Mouse (Mus musculus): ENCODE results near the gene Rgcc. TPM values are rescaled to one million over a fixed set of nuclear protein-coding genes. Genes with fewer than 3 reads are reported as not detected.

Rgcc gene
- polyA plus RNA-seq, 1 experiment from 2014 or later: 19.9 TPM

DNA sequence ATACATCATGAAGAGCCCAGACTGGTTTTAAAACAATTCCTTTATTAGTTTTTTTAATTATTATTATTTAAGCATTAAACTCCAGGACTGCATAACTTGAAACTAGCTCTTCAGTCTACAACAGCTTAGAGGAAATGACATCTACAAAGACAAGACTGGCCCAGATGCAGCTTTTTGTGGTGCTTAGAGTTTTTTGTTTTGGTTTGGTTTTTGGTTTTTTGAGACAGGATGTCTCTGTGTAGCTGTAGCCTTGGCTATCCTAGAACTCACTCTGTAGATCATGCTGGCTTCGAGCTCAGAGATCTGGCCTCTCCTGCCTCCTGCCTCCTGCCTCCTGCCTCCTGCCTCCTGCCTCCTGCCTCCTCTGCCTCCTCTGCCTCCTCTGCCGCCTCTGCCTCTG, 45.7 kb downstream of the Rgcc start:
- ATAC-seq (ENCODE audit: low FRiP score, low TSS enrichment) (no peak), DNase-seq (no peak)
- Histone ChIP-seq H3K4me2 (ENCODE audit: low read length) (no peak overlapping the region), H3K36me3 (ENCODE audit: control insufficient read depth, insufficient read depth, low read length) (no peaks in the 10 kb centered on the region), H3K27me3 (ENCODE audit: control insufficient read depth, insufficient read depth, low read length) (no peaks in the 10 kb centered on the region), H3K9me3 (ENCODE audit: control insufficient read depth, low read length) (no peaks in the 10 kb centered on the region), H3K4me1 (ENCODE audit: control insufficient read depth, insufficient read depth, low read length) (no peaks in the 10 kb centered on the region), H3K9ac (replicated peaks; ENCODE audit: low read length) (no peak overlapping the region), H3K4me3 (replicated peaks; ENCODE audit: low read depth, low read length) (no peak overlapping the region), H3K27ac (replicated peaks; ENCODE audit: low read depth, low read length) (no peak overlapping the region)
- WGBS: 91% methylated on average over 2 of the region's 2 CpGs

DNA sequence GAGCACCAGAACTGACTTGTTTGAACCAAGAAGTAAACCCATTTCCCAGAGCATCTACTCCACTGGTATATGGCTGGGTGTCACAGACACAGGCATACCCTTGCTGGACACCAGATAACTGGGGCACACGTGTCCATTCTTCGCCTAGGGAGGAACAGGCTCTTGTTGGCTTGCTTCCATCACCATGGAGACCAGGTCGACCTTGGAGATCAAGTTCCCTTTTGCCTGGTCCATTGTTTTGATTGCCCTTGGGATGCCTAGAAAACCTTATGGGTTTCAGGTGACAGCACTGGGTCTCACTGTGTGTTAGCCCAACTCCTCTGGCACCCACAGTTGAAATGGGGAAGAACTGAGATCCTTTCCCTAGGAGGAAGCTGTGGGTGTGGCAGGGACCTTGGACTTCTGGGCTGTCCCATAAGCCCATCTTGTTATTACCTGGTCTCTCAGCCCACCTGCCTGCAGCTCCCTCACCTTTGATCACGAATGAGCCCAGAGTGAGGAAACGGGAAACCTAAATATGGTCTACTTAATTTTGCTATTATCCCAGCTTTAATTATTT, 49.6 kb downstream of the Rgcc start:
- no peaks in the 10 kb centered on the region for H3K27me3 ChIP-seq (ENCODE audit: control insufficient read depth, insufficient read depth, low read length)
- DNase-seq (no peak), ATAC-seq (ENCODE audit: low FRiP score, low TSS enrichment) (no peak)
- H3K27ac ChIP-seq (replicated peaks; ENCODE audit: low read depth, low read length): no peak overlapping the region
- H3K36me3 ChIP-seq (ENCODE audit: control insufficient read depth, insufficient read depth, low read length): no peaks in the 10 kb centered on the region
- H3K4me1 ChIP-seq (ENCODE audit: control insufficient read depth, insufficient read depth, low read length): no peaks in the 10 kb centered on the region
- no peak overlapping the region for H3K4me2 ChIP-seq (ENCODE audit: low read length)
- H3K9me3 ChIP-seq (ENCODE audit: control insufficient read depth, low read length): no peaks in the 10 kb centered on the region
- 74% methylated on average over 5 of the region's 5 CpGs for WGBS
- H3K9ac ChIP-seq (replicated peaks; ENCODE audit: low read length): no peak overlapping the region
- no peak overlapping the region for H3K4me3 ChIP-seq (replicated peaks; ENCODE audit: low read depth, low read length)

DNA sequence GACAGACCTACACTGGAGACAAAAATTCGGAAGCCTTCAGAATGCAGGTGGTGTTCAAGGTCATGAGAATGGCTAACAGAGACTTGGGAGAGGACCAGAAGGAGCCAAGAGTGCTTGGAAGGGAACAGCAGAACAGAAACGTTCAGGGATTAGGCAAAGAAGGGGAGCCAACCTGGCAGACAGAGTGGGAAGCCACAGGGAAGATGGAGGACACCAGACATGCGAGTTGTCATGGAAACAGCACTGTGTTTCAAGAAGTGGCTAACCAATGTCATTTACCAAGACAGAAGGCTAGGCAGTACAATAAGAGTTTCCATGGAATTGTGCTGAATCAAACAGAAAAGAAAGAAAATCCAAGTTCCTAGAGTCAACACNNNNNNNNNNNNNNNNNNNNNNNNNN, 56.9 kb downstream of the Rgcc start:
- H3K4me1 ChIP-seq (ENCODE audit: control insufficient read depth, insufficient read depth, low read length): no peaks in the 10 kb centered on the region
- 0 out of 2 replicates have a peak overlapping the region, but pooled peaks have one; percentile 21 for H3K27ac ChIP-seq (replicated peaks; ENCODE audit: low read depth, low read length)
- H3K9ac ChIP-seq (replicated peaks; ENCODE audit: low read length): no peak overlapping the region
- no peaks in the 10 kb centered on the region for H3K9me3 ChIP-seq (ENCODE audit: control insufficient read depth, low read length)
- H3K4me2 ChIP-seq (ENCODE audit: low read length): no peak overlapping the region
- DNase-seq (peak; percentile 63), ATAC-seq (ENCODE audit: low FRiP score, low TSS enrichment) (no peak)
- H3K27me3 ChIP-seq (ENCODE audit: control insufficient read depth, insufficient read depth, low read length): no peaks in the 10 kb centered on the region
- no peaks in the 10 kb centered on the region for H3K36me3 ChIP-seq (ENCODE audit: control insufficient read depth, insufficient read depth, low read length)
- 56% methylated on average over 3 of the region's 3 CpGs for WGBS
- no peak overlapping the region for H3K4me3 ChIP-seq (replicated peaks; ENCODE audit: low read depth, low read length)

DNA sequence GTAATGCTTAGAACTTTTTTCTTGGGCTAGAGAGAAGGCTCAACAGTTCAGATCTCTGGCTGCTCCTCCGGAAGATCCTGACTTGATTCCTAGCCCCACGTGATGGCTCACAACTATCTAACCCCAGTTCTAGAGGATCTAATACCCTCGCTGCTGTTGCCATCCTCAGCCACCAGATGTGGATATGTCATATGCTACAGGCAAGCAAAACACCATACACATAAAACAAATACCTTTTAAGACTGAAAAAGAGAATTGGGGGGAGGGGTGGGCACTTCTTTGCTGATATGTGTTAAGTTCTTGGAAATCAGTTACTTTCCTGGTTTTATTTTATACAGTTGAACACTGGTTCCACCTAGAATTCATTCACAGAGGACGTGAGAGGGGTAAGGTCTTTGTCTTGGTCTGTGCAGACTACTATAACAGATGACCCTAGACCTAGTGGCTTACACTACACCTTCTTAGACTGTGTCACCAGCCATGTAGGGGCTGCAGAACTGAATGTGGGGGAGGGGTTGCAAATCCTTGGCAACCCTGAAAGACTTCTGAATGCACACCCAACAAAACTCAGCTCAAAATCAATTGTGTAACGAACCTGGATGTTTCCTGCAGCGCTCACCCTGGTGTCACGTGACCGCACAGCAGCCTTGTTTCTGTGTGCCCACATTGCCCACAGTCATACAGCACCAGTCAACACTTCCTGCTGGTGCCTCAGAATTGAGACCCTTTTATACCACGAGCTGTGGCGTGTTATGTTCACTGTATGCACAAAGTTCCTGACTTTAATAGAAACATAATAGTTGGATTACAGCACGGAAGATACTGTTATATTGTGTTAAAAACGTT, 58.2 kb downstream of the Rgcc start:
- Histone ChIP-seq H3K27me3 (ENCODE audit: control insufficient read depth, insufficient read depth, low read length) (no peaks in the 10 kb centered on the region), H3K4me1 (ENCODE audit: control insufficient read depth, insufficient read depth, low read length) (no peaks in the 10 kb centered on the region), H3K4me3 (replicated peaks; ENCODE audit: low read depth, low read length) (no peak overlapping the region), H3K27ac (replicated peaks; ENCODE audit: low read depth, low read length) (no peak overlapping the region), H3K9me3 (ENCODE audit: control insufficient read depth, low read length) (no peaks in the 10 kb centered on the region), H3K36me3 (ENCODE audit: control insufficient read depth, insufficient read depth, low read length) (no peaks in the 10 kb centered on the region), H3K4me2 (ENCODE audit: low read length) (no peak overlapping the region), H3K9ac (replicated peaks; ENCODE audit: low read length) (no peak overlapping the region)
- DNase-seq (no peak), ATAC-seq (ENCODE audit: low FRiP score, low TSS enrichment) (no peak)
- 79% methylated on average over 12 of the region's 12 CpGs for WGBS

DNA sequence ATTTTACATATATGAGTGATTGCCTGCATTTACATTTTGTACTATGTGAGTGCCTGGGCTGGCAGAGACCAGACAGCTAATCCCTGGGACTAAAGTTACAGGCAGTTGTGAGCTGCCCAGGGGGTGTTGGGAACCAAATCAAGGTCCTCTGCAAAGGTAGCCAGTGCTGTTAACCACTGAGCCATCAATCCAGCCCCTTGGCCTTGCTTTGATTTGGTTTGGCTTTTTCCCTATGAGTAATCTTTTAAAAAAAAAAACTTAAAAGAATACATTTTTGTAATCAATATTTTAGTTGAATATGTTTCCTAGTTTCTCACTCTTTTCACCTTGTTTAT, 59.1 kb downstream of the Rgcc start:
- H3K4me1 ChIP-seq (ENCODE audit: control insufficient read depth, insufficient read depth, low read length): no peaks in the 10 kb centered on the region
- no peaks in the 10 kb centered on the region for H3K9me3 ChIP-seq (ENCODE audit: control insufficient read depth, low read length)
- H3K27ac ChIP-seq (replicated peaks; ENCODE audit: low read depth, low read length): no peak overlapping the region
- H3K4me3 ChIP-seq (replicated peaks; ENCODE audit: low read depth, low read length): no peak overlapping the region
- H3K4me2 ChIP-seq (ENCODE audit: low read length): no peak overlapping the region
- no peak overlapping the region for H3K9ac ChIP-seq (replicated peaks; ENCODE audit: low read length)
- ATAC-seq (ENCODE audit: low FRiP score, low TSS enrichment) (no peak), DNase-seq (no peak)
- no peaks in the 10 kb centered on the region for H3K27me3 ChIP-seq (ENCODE audit: control insufficient read depth, insufficient read depth, low read length)
- H3K36me3 ChIP-seq (ENCODE audit: control insufficient read depth, insufficient read depth, low read length): no peaks in the 10 kb centered on the region

DNA sequence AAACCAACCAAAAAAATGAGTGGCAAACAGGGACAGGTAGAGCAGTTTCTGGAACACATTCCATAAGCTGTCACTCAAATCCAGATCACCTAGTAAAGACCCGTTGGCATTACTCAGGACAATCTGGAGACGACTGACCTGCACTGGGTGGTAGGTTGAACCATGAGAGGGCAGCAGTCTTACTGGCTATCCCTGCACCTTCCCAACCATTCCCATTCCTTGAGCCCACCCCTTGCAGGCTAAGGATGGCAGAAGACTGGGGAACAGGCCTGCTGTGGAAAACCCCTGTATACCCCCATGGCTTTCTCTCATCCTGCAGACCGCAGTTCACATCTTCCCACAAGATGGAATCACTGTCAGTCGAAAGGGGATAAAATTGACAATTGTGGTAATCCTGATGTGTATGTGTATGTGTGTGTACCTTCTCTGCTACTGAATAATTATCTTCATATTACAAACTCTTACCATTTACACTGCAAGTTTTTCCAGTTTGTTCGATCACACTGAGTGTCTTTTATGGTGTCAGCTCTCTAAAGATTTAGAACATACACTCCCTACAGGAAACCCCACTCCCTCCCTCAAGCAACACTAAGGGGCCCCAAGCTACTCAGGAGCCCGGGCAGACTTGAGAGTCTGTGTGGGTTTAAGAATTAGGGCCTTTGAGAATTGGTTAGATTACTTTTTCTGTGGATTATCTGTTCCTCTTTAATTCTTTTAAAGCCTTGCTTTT, 59.6 kb downstream of the Rgcc start:
- ATAC-seq (ENCODE audit: low FRiP score, low TSS enrichment): no peak
- Histone ChIP-seq H3K4me1 (ENCODE audit: control insufficient read depth, insufficient read depth, low read length) (no peaks in the 10 kb centered on the region), H3K27me3 (ENCODE audit: control insufficient read depth, insufficient read depth, low read length) (no peaks in the 10 kb centered on the region), H3K4me2 (ENCODE audit: low read length) (no peak overlapping the region), H3K9me3 (ENCODE audit: control insufficient read depth, low read length) (no peaks in the 10 kb centered on the region), H3K36me3 (ENCODE audit: control insufficient read depth, insufficient read depth, low read length) (no peaks in the 10 kb centered on the region), H3K9ac (replicated peaks; ENCODE audit: low read length) (no peak overlapping the region), H3K4me3 (replicated peaks; ENCODE audit: low read depth, low read length) (no peak overlapping the region), H3K27ac (replicated peaks; ENCODE audit: low read depth, low read length) (no peak overlapping the region)
- DNase-seq: no peak
- 84% methylated on average over 6 of the region's 6 CpGs for WGBS

DNA sequence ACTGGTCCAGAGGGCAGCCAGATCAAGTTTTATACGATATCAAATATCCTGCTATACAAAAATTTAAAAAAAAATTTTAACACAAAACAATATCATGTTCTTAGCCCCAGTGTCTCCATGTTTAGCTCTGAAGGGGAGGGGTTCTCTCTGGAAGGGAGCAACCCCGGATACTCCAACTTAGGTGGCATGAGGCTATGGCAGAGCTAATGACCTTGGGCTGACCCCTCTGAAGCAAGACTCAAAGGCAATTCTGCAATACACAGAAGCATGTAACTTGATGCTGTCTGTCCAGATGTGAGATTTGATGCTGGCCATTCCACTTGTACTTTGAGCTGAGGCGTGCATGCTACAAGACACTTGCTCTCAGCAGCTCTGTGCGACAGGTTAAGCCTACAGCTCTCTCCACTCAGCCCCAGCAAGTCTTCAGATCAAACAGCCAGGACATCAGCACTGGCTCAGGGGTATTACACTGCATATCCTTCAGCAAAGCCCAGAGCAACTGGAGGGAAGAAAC, 60.3 kb downstream of the Rgcc start:
- DNase-seq (no peak), ATAC-seq (ENCODE audit: low FRiP score, low TSS enrichment) (no peak)
- no peak overlapping the region for H3K27ac ChIP-seq (replicated peaks; ENCODE audit: low read depth, low read length)
- no peaks in the 10 kb centered on the region for H3K27me3 ChIP-seq (ENCODE audit: control insufficient read depth, insufficient read depth, low read length)
- WGBS: 91% methylated on average over 4 of the region's 4 CpGs
- no peaks in the 10 kb centered on the region for H3K4me1 ChIP-seq (ENCODE audit: control insufficient read depth, insufficient read depth, low read length)
- H3K36me3 ChIP-seq (ENCODE audit: control insufficient read depth, insufficient read depth, low read length): no peaks in the 10 kb centered on the region
- H3K4me3 ChIP-seq (replicated peaks; ENCODE audit: low read depth, low read length): no peak overlapping the region
- H3K4me2 ChIP-seq (ENCODE audit: low read length): no peak overlapping the region
- no peak overlapping the region for H3K9ac ChIP-seq (replicated peaks; ENCODE audit: low read length)
- H3K9me3 ChIP-seq (ENCODE audit: control insufficient read depth, low read length): no peaks in the 10 kb centered on the region

DNA sequence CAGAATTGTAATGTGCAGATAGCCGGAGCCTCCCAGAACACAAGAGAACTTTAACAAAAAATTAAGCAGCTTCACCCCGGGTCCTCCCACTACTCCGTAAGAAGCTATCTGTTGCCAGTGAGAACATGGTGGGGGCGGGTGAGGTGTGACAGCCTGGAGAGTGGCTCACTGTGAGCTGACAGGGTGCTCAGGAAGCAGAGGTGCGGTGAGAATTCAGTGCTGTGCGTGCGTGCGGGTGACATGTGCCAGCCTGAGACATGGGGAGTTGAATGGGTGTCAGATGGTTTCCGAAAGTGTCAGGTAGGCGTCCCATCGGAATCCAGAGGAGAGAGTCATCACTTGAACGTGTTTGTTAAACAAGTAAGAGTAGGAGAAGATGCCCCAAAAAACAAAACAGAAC, 62.0 kb downstream of the Rgcc start:
- Histone ChIP-seq H3K27me3 (ENCODE audit: control insufficient read depth, insufficient read depth, low read length) (no peaks in the 10 kb centered on the region), H3K9me3 (ENCODE audit: control insufficient read depth, low read length) (no peaks in the 10 kb centered on the region), H3K36me3 (ENCODE audit: control insufficient read depth, insufficient read depth, low read length) (no peaks in the 10 kb centered on the region), H3K4me1 (ENCODE audit: control insufficient read depth, insufficient read depth, low read length) (no peaks in the 10 kb centered on the region), H3K9ac (replicated peaks; ENCODE audit: low read length) (no peak overlapping the region), H3K27ac (replicated peaks; ENCODE audit: low read depth, low read length) (no peak overlapping the region), H3K4me3 (replicated peaks; ENCODE audit: low read depth, low read length) (no peak overlapping the region), H3K4me2 (ENCODE audit: low read length) (no peak overlapping the region)
- 95% methylated on average over 12 of the region's 12 CpGs for WGBS
- DNase-seq (no peak), ATAC-seq (ENCODE audit: low FRiP score, low TSS enrichment) (no peak)
